Mouse (Mus musculus) neural tube, embryonic 11.5 days (tissue): ENCODE measurements at regions not wholly inside any gene's neighbourhood (a gene's known extent, or its start where the extent isn't known, plus 50 kb on each side); places are given as distances from the start of the nearest gene placed in this dataset.

Source experiments
- ATAC-seq: fragments of 200-750 bp; cut with Nextera tagmentation; 2 replicates; pipeline ENCODE4 v1.8.0; 2017; ENCODE audit warnings: moderate number of reproducible peaks, mild to moderate bottlenecking, moderate TSS enrichment, moderate library complexity; ENCODE audit not compliant: insufficient read depth, low FRiP score, low TSS enrichment
- DNase-seq: peaks from one replicate; pipeline ENCODE4 v3.0.0-alpha.2; 2015; ENCODE audit warnings: low spot score
- H3K27ac ChIP-seq: fragments of 300-500 bp; sonication (generic); 2 replicates; pipeline ENCODE4 v1.5.1; 2014; ENCODE audit warnings: low read depth, mild to moderate bottlenecking, low read length
- H3K27me3 ChIP-seq: fragments of 300-500 bp; sonication (generic); 2 replicates; pipeline ENCODE4 v1.6.1; 2014; ENCODE audit warnings: mild to moderate bottlenecking, low read length, mixed read lengths; ENCODE audit not compliant: control insufficient read depth, insufficient read depth
- H3K36me3 ChIP-seq: fragments of 300-500 bp; sonication (generic); 2 replicates; pipeline ENCODE4 v1.6.1; 2014; ENCODE audit warnings: mild to moderate bottlenecking, low read length, moderate library complexity, mixed read lengths; ENCODE audit not compliant: control insufficient read depth, insufficient read depth
- H3K4me1 ChIP-seq: fragments of 300-500 bp; sonication (generic); 2 replicates; pipeline ENCODE4 v1.6.1; 2014; ENCODE audit warnings: low read length, mixed read lengths; ENCODE audit not compliant: control insufficient read depth, insufficient read depth
- H3K4me2 ChIP-seq: fragments of 300-500 bp; sonication (generic); 2 replicates; pipeline ENCODE4 v1.6.1; 2014; ENCODE audit warnings: low read depth, mild to moderate bottlenecking, moderate library complexity
- H3K4me3 ChIP-seq: fragments of 300-500 bp; sonication (generic); 2 replicates; pipeline ENCODE4 v1.5.1; 2014; ENCODE audit warnings: low read depth, low read length
- H3K9ac ChIP-seq: fragments of 300-500 bp; sonication (generic); 2 replicates; pipeline ENCODE4 v1.6.1; 2014; ENCODE audit warnings: mild to moderate bottlenecking, low read length
- H3K9me3 ChIP-seq: fragments of 300-500 bp; sonication (generic); 2 replicates; pipeline ENCODE4 v1.6.1; 2016; ENCODE audit warnings: low read length; ENCODE audit not compliant: control insufficient read depth
- WGBS: fragments of 180-500 bp; shearing (Covaris S2); extraction: QIAGEN DNeasy Blood & Tissue Kit; methylation state at CpG from one replicate; pipeline ENCODE4 v1.1.7; 2014; 5-methylcytosine and 5-hydroxymethylcytosine counted together

- 85% methylated on average over 15 of the region's 15 CpGs for WGBS
- H3K36me3 ChIP-seq: no peaks in the 10 kb centered on the region; the same call in 1 of the 2 replicates
- ATAC-seq: no peak
- no peak overlapping the region for H3K27ac ChIP-seq
- H3K4me3 ChIP-seq: no peak overlapping the region
- H3K9me3 ChIP-seq: no peaks in the 10 kb centered on the region
- no peak overlapping the region for H3K9ac ChIP-seq
- H3K27me3 ChIP-seq: no peaks in the 10 kb centered on the region
- no peak overlapping the region for H3K4me2 ChIP-seq
- DNase-seq: no peak
- no peaks in the 10 kb centered on the region for H3K4me1 ChIP-seq
Measured at GRCm38 (mm10) chr2:172132623-172133332, 89.5 kb upstream of the Cbln4 start.

GRCm38 (mm10) chr2:172140080-172140479, 96.8 kb upstream of the Cbln4 start:
- Histone ChIP-seq H3K4me1 (peaks cover 4% of the 10 kb centered on the region; the same call in 1 of the 2 replicates), H3K27ac (no peak overlapping the region), H3K9ac (no peak overlapping the region), H3K27me3 (no peaks in the 10 kb centered on the region), H3K4me3 (no peak overlapping the region), H3K9me3 (no peaks in the 10 kb centered on the region), H3K4me2 (no peak overlapping the region), H3K36me3 (no peaks in the 10 kb centered on the region)
- WGBS: 31% methylated on average over 6 of the region's 6 CpGs
- no peak for DNase-seq
- ATAC-seq: no peak

- ATAC-seq: no peak
- 27% methylated on average over 9 of the region's 9 CpGs for WGBS
- H3K9ac ChIP-seq: no peak overlapping the region
- peaks cover 4% of the 10 kb centered on the region; the same call in 1 of the 2 replicates for H3K4me1 ChIP-seq
- no peak overlapping the region for H3K27ac ChIP-seq
- H3K4me3 ChIP-seq: no peak overlapping the region
- no peaks in the 10 kb centered on the region for H3K9me3 ChIP-seq
- H3K4me2 ChIP-seq: no peak overlapping the region
- H3K27me3 ChIP-seq: no peaks in the 10 kb centered on the region
- H3K36me3 ChIP-seq: no peaks in the 10 kb centered on the region
- DNase-seq: peak; percentile 55
Measured at GRCm38 (mm10) chr2:172143269-172143668, 100.0 kb upstream of the Cbln4 start.

- H3K4me1 ChIP-seq: no peaks in the 10 kb centered on the region
- H3K27me3 ChIP-seq: no peaks in the 10 kb centered on the region
- no peaks in the 10 kb centered on the region for H3K9me3 ChIP-seq
- DNase-seq (no peak), ATAC-seq (no peak)
- 84% methylated on average over 4 of the region's 4 CpGs for WGBS
- H3K4me3 ChIP-seq: no peak overlapping the region
- no peak overlapping the region for H3K9ac ChIP-seq
- no peak overlapping the region for H3K4me2 ChIP-seq
- no peak overlapping the region for H3K27ac ChIP-seq
- H3K36me3 ChIP-seq: no peaks in the 10 kb centered on the region
Measured at GRCm38 (mm10) chr2:172148736-172149135, 99.6 kb upstream of the Mc3r start.

- Histone ChIP-seq H3K4me2 (no peak overlapping the region), H3K36me3 (no peaks in the 10 kb centered on the region), H3K4me1 (no peaks in the 10 kb centered on the region), H3K9ac (no peak overlapping the region), H3K4me3 (no peak overlapping the region), H3K9me3 (no peaks in the 10 kb centered on the region), H3K27me3 (no peaks in the 10 kb centered on the region), H3K27ac (no peak overlapping the region)
- 85% methylated on average over 4 of the region's 4 CpGs for WGBS
- ATAC-seq (no peak), DNase-seq (no peak)
Measured at GRCm38 (mm10) chr2:172149734-172150133, 98.6 kb upstream of the Mc3r start.

GRCm38 (mm10) chr2:172150898-172151297, 97.4 kb upstream of the Mc3r start:
- DNase-seq: no peak
- Histone ChIP-seq H3K36me3 (no peaks in the 10 kb centered on the region), H3K4me3 (no peak overlapping the region), H3K4me1 (no peaks in the 10 kb centered on the region), H3K27me3 (no peaks in the 10 kb centered on the region), H3K9me3 (no peaks in the 10 kb centered on the region), H3K27ac (no peak overlapping the region), H3K9ac (no peak overlapping the region), H3K4me2 (no peak overlapping the region)
- WGBS: 59% methylated on average over 1 of the region's 1 CpGs
- no peak for ATAC-seq

GRCm38 (mm10) chr2:172159909-172160308, 88.4 kb upstream of the Mc3r start:
- H3K4me1 ChIP-seq: no peaks in the 10 kb centered on the region
- no peak overlapping the region for H3K27ac ChIP-seq
- no peaks in the 10 kb centered on the region for H3K36me3 ChIP-seq
- no peak overlapping the region for H3K4me3 ChIP-seq
- 93% methylated on average over 16 of the region's 16 CpGs for WGBS
- DNase-seq (no peak), ATAC-seq (no peak)
- no peaks in the 10 kb centered on the region for H3K27me3 ChIP-seq
- H3K9me3 ChIP-seq: no peaks in the 10 kb centered on the region
- no peak overlapping the region for H3K4me2 ChIP-seq
- H3K9ac ChIP-seq: no peak overlapping the region

GRCm38 (mm10) chr2:172177371-172177770, 70.9 kb upstream of the Mc3r start:
- WGBS: 93% methylated on average over 10 of the region's 10 CpGs
- Histone ChIP-seq H3K27me3 (no peaks in the 10 kb centered on the region), H3K4me1 (no peaks in the 10 kb centered on the region), H3K27ac (no peak overlapping the region), H3K4me2 (no peak overlapping the region), H3K36me3 (no peaks in the 10 kb centered on the region), H3K9me3 (no peaks in the 10 kb centered on the region), H3K9ac (no peak overlapping the region), H3K4me3 (no peak overlapping the region)
- ATAC-seq (no peak), DNase-seq (no peak)

- Histone ChIP-seq H3K27me3 (no peaks in the 10 kb centered on the region), H3K4me2 (no peak overlapping the region), H3K9me3 (no peaks in the 10 kb centered on the region), H3K27ac (no peak overlapping the region), H3K9ac (no peak overlapping the region), H3K4me3 (no peak overlapping the region), H3K36me3 (no peaks in the 10 kb centered on the region), H3K4me1 (no peaks in the 10 kb centered on the region)
- DNase-seq: no peak
- WGBS: 71% methylated on average over 4 of the region's 4 CpGs
- no peak for ATAC-seq
Measured at GRCm38 (mm10) chr2:172179301-172179700, 69.0 kb upstream of the Mc3r start.
